Mouse (Mus musculus) midbrain, embryonic 10.5 days (tissue): ENCODE results near the gene Pde4c. TPM values are rescaled to one million over a fixed set of nuclear protein-coding genes. Genes with fewer than 3 reads are reported as not detected.

Source experiments
- DNase-seq: peaks from one replicate; pipeline ENCODE4 v3.0.0-alpha.2; 2017; ENCODE audit warnings: low spot score
- H3K27ac ChIP-seq: fragments of 300-500 bp; sonication (generic); replicated peaks from 2 replicates; pipeline ENCODE4 v1.5.1; 2016; ENCODE audit warnings: mild to moderate bottlenecking
- H3K27me3 ChIP-seq: fragments of 300-500 bp; sonication (generic); 2 replicates; pipeline ENCODE4 v1.6.1; 2016; ENCODE audit warnings: low read depth, mild to moderate bottlenecking; ENCODE audit not compliant: poor library complexity, severe bottlenecking
- H3K36me3 ChIP-seq: fragments of 300-500 bp; sonication (generic); 2 replicates; pipeline ENCODE4 v1.6.1; 2016; ENCODE audit warnings: mild to moderate bottlenecking, moderate library complexity
- H3K4me1 ChIP-seq: fragments of 300-500 bp; sonication (generic); 2 replicates; pipeline ENCODE4 v1.6.1; 2016
- H3K4me3 ChIP-seq: fragments of 300-500 bp; sonication (generic); 2 replicates; pipeline ENCODE4 v1.5.1; 2016; ENCODE audit warnings: mild to moderate bottlenecking, moderate library complexity
- H3K9me3 ChIP-seq: fragments of 300-500 bp; sonication (generic); replicated peaks from 2 replicates; pipeline ENCODE4 v1.6.1; 2016; ENCODE audit warnings: mild to moderate bottlenecking
- WGBS: fragments of 180-500 bp; shearing (Covaris S2); methylation state at CpG from one replicate; pipeline ENCODE4 v1.1.7; 2016; 5-methylcytosine and 5-hydroxymethylcytosine counted together
- polyA plus RNA-seq: library from polyadenylated mRNA; unstranded; fragments of >200 nt; fragmentation: Nextera tagmentation; extraction: Ambion mirVana; gene quantifications from 2 replicates; pipeline ENCODE4 v1.2.1, GENCODE M21; 2016

Pde4c gene
- polyA plus RNA-seq, 1 experiment from 2014 or later = 0.78 TPM

DNA sequence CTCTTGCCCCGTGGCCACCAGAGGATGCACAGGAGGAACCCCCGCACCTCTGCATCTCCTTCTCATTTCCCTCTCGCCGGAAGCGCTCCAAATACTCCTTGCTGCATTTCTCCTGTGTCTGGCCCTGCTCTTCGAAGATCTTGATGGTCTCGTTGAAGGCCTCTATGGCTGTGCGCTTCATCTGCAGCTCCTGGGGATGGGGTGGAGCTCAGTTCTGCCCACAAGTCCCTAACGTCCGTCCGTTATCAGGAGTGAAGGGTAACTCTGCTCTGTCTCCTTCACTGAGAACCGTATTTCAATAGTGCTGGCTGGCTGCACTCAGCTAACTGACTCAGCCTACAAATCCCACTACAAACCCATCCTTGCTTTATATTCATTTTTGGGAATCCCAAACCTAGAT, 46.3 kb downstream of the Pde4c start:
- H3K36me3 ChIP-seq = peaks cover 73% of the 10 kb centered on the region
- no peak overlapping the region for H3K27ac ChIP-seq
- peaks cover 49% of the 10 kb centered on the region for H3K4me1 ChIP-seq
- H3K9me3 ChIP-seq = no peaks in the 10 kb centered on the region
- no peak for DNase-seq
- WGBS = 73% methylated on average over 12 of the region's 12 CpGs
- peaks cover 48% of the 10 kb centered on the region for H3K27me3 ChIP-seq
- H3K4me3 ChIP-seq = no peak overlapping the region

DNA sequence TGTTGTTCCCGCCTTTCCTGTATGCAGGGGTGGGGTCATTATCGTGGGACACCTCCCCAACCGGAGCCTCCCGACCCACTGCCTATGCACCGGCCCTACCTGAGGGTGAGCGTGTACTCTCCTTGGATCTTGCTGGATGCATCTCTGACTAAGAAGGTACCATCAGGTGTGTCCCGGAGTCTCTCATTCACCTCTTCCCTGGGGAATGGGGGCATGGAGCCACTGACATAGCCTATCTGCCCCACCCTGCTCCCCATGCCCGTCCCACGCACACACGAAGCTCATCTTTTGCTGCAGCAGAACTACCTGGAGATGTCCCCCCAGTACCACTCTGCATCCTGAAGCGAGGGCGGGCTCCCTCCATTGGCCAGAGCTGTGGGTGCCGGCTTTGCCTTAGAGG, 47.2 kb downstream of the Pde4c start:
- Histone ChIP-seq H3K4me3 (no peak overlapping the region), H3K27me3 (peaks cover 39% of the 10 kb centered on the region), H3K4me1 (peaks cover 53% of the 10 kb centered on the region), H3K27ac (no peak overlapping the region), H3K36me3 (peaks cover 78% of the 10 kb centered on the region), H3K9me3 (no peaks in the 10 kb centered on the region)
- 95% methylated on average over 13 of the region's 13 CpGs for WGBS
- DNase-seq = no peak

DNA sequence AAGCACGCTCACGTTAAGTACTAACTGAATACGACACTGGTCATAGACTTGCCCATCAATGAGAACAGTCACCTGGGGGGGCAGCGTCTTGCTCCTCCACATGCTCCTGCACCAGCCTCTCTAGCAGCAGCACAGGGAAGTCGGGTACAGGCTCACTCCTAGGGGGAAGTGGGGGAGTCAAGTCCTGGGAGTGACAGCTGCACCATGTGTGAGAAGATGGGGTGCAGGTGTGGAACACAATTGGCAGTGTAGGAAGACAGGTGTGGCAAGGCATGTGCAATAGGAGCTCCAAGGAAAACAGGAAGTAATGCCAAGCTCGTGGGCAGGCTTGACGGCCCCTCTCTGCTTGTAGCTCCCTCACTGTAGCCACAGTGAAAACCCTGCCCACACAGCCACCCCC, 47.7 kb downstream of the Pde4c start:
- Histone ChIP-seq H3K27ac (no peak overlapping the region), H3K36me3 (peaks cover 78% of the 10 kb centered on the region), H3K4me1 (peaks cover 53% of the 10 kb centered on the region), H3K9me3 (no peaks in the 10 kb centered on the region), H3K27me3 (peaks cover 34% of the 10 kb centered on the region), H3K4me3 (no peak overlapping the region)
- no peak for DNase-seq
- 94% methylated on average over 7 of the region's 7 CpGs for WGBS

DNA sequence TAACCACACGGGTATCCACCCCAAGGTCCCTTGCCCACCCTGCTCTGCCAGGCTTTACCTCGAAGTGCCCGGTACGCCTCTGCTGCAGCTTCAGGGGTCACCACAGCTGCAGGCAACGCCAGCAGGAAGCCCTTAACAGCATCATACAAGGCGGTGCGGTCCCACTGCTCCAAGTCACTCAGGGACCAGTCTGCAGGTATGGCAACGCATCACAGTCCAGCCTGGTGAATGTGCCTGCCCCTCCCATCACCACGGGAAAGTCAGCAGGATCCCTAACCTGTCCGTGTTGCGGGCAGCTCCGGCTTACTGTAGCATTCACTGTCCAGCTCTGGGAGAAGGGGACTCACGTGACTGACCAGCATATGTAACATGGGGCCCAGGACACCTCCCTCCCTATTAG, 48.6 kb downstream of the Pde4c start:
- H3K27ac ChIP-seq = no peak overlapping the region
- no peak for DNase-seq
- H3K27me3 ChIP-seq = peaks cover 25% of the 10 kb centered on the region
- 93% methylated on average over 13 of the region's 13 CpGs for WGBS
- no peaks in the 10 kb centered on the region for H3K9me3 ChIP-seq
- H3K4me3 ChIP-seq = no peak overlapping the region
- peaks cover 48% of the 10 kb centered on the region for H3K4me1 ChIP-seq
- peaks cover 78% of the 10 kb centered on the region for H3K36me3 ChIP-seq

DNA sequence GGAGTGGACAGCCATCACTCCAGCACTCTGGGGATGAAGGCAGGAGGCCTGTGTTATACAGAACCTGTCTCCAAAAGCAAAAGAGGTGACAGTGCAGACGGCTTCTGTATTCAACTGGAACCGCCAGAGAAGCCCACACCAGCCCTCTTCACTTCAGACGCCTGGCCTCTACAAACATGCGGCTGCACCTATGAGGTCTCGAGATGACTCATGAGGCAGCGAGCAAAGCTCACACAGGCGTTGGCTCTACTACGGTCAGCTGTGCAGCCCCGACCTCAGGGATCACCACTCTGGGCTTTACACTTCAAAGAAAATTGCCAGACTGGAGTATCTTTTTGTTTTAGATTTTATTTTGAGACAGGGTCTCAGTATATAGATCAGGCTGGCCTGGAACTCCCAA, 49.4 kb downstream of the Pde4c start:
- 91% methylated on average over 9 of the region's 9 CpGs for WGBS
- Histone ChIP-seq H3K4me1 (peaks cover 48% of the 10 kb centered on the region), H3K4me3 (no peak overlapping the region), H3K27me3 (peaks cover 17% of the 10 kb centered on the region), H3K27ac (no peak overlapping the region), H3K36me3 (peaks cover 73% of the 10 kb centered on the region), H3K9me3 (no peaks in the 10 kb centered on the region)
- DNase-seq = no peak

DNA sequence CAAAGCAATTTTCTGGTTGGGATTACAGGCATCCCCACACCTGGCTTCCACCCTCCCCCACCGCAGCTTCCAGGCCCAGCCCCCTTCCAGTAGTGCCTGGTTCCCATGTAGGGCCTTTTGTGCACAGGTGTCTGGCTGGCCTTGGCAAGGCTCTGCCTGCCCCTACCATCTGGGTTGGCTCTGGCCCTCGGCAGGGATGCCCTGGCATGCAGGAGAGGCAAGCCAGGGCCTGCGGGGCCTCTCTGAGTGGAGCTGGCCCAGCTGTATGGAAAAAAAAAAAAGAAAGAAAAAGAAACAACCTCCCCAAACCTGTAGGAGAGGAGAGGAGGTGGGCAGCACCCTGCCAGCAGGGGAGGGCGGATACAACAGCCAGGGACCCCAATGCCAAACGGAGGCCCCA, 49.9 kb downstream of the Pde4c start:
- Histone ChIP-seq H3K27me3 (peaks cover 13% of the 10 kb centered on the region), H3K36me3 (peaks cover 73% of the 10 kb centered on the region), H3K27ac (no peak overlapping the region), H3K4me1 (peaks cover 53% of the 10 kb centered on the region), H3K4me3 (no peak overlapping the region), H3K9me3 (no peaks in the 10 kb centered on the region)
- WGBS = 89% methylated on average over 5 of the region's 5 CpGs
- no peak for DNase-seq

DNA sequence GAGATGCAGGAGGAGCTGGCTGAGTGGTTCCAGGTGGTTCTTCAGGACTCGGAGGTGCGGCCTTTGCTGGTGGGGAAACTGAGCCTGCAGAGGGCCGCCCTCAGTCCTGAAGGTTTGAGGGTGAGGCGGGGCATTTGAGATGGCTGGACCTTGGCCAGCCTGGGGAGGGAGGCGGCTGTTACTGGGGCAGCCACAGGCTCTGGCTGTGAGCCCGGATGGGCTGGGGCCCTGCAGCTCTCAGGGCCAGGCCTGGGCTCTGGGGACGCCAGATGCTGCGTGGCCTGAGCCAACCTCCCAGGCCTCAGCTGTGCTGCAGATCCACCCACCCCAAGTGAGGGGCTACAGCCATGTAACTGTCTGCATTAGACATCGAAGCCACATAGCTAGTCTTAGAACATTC, 50.3 kb downstream of the Pde4c start:
- no peak for DNase-seq
- Histone ChIP-seq H3K36me3 (peaks cover 73% of the 10 kb centered on the region), H3K4me1 (peaks cover 56% of the 10 kb centered on the region), H3K9me3 (no peaks in the 10 kb centered on the region), H3K27ac (no peak overlapping the region; the same call in 1 of the 2 replicates), H3K4me3 (no peak overlapping the region), H3K27me3 (peaks cover 13% of the 10 kb centered on the region)
- WGBS = 88% methylated on average over 9 of the region's 9 CpGs

DNA sequence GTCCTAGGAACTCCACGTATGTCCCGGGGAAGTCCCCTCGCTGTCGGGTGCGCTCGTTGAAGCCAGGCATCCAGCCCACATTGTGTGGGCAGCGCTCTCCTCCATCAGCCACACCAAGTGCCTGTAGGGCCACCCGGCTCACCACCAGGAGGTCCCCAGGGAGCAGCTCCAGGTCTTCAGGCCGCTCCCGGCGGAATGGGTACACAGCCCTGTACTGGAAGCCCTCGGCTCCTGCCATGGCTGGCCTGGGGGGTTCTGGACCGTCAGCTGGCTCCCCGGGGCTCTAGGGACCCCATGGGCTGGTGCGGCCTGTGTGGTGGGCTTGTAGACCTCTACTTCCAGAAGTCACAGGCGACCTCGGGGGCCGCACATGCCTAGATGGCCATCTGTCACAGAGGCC, 51.2 kb downstream of the Pde4c start:
- H3K36me3 ChIP-seq = peaks cover 75% of the 10 kb centered on the region
- 0 out of 2 replicates have a peak overlapping the region, but pooled peaks have one; percentile 23 for H3K27ac ChIP-seq
- peaks cover 13% of the 10 kb centered on the region for H3K27me3 ChIP-seq
- H3K4me3 ChIP-seq = peak overlapping the region; percentile 87; the same call in 1 of the 2 replicates
- WGBS = 95% methylated on average over 18 of the region's 18 CpGs
- no peaks in the 10 kb centered on the region for H3K9me3 ChIP-seq
- no peak for DNase-seq
- peaks cover 52% of the 10 kb centered on the region for H3K4me1 ChIP-seq

DNA sequence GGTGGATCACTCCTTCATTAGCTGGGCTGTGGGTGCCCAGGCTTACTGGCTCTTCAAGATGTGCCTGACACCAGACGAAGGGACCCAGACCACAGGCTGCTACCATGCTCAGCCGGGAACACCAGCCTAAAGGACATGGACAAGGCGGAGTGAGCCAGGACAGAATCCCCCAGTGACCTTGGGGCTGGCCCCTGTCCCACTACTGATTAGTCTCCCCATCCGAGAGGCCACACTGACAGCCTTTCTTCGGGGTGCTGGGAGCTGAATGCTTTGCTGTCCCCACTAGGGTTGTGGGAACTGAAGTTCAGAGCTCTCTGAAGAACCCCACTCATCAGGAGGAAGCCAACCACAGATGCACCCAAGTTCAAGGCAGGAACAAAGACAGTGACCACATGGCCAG, 51.7 kb downstream of the Pde4c start:
- WGBS = 96% methylated on average over 5 of the region's 5 CpGs
- Histone ChIP-seq H3K4me1 (peaks cover 51% of the 10 kb centered on the region), H3K27me3 (peaks cover 11% of the 10 kb centered on the region), H3K27ac (peak overlapping the region; percentile 95), H3K36me3 (peaks cover 75% of the 10 kb centered on the region), H3K4me3 (peak overlapping the region; percentile 87), H3K9me3 (no peaks in the 10 kb centered on the region)
- no peak for DNase-seq

DNA sequence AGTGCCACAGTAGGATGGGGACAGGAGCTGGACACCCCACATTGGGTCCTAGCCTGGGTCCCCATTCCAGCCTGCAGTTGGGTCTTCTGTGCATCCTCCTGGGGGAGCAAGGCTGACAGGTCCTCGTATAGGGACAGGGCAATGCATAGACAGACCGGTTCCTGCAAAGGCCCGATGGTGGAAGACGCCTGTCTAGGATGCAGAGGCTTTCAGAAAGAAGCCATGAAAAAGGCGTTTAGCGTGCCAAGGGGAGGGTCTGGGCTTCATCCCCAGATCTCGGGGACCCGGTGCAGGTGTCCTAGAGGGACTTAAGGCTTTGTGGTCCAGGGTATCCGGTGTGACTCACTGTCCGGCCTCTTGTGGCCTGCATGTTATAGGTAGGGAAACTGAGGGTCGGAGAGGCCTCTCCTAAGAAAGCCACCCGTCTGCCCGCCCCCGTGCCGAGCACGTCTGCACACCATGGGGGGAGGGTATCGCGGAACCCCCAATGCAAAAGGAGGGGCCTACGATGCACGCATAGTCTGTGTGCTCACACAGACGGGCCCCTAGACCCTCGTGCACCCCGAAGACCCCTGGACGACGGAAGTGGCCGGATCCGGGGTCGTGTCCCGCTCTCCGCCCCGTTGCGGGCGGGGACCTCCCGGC, 52.5 kb downstream of the Pde4c start:
- H3K4me1 ChIP-seq = peaks cover 51% of the 10 kb centered on the region
- peak overlapping the region; percentile 95 for H3K27ac ChIP-seq
- H3K9me3 ChIP-seq = no peaks in the 10 kb centered on the region
- H3K36me3 ChIP-seq = peaks cover 75% of the 10 kb centered on the region
- DNase-seq = peak; percentile 27
- peaks cover 4% of the 10 kb centered on the region; the same call in 1 of the 2 replicates for H3K27me3 ChIP-seq
- H3K4me3 ChIP-seq = peak overlapping the region; percentile 87
- 3% methylated on average over 34 of the region's 34 CpGs for WGBS

DNA sequence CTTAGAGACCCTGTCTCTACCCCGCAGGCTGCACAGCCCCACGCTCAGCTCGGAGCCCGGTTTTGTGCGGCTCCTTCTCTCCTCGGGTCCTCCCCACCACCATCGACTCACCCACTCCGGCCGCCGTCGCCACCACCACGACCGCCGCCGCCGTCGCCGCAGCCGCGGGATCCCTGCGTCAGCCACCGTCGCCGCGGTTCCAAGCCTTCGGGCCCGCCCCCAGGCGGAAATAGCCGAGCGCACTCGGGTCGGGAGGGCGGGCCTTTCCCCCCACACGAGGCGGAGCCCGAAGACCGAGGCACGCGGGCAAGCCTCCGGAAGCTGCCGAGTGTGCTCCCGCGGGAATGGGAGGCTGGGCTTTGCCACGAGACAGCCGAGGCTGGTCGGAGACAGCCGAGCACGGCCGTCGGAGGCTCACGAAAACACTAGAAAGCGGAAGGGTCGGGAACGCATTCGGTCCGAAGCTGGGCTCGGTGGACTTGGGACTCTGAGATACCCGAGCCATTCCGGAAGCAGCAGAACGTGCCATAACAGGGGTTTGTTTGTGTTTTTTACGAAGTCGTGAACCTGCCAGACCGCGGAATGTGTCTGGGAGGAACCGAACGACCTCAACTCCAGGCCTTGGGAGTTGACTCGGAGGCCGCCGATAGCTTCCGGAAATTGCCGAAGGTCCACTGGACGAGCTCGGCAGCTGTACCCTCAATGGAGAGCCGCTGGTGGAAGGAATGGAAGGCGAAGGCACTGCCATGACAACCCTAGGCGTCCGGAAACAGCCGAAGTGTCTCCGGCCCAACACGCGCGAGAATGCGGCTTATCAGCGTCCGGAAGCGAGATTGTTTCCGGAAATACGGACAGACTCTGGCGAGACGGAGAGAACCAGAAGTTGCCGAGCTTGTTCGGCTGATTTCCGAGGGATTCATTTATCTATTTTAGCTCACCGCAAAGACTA, 53.2 kb downstream of the Pde4c start, which contains the start of gene Pik3r2:
Gene Pik3r2, minus strand, starts transcription at position 218 of the 949 bp plus-strand sequence.
- H3K36me3 ChIP-seq = peaks cover 75% of the 10 kb centered on the region
- no peaks in the 10 kb centered on the region for H3K9me3 ChIP-seq
- H3K27ac ChIP-seq = peak within 1 kb of the TSS; percentile 95
- WGBS = under 1% methylated on average over 94 of the region's 94 CpGs
- peaks cover 51% of the 10 kb centered on the region for H3K4me1 ChIP-seq
- peak; percentile 98 for DNase-seq
- peak within 1 kb of the TSS; percentile 87 for H3K4me3 ChIP-seq
- no peaks in the 10 kb centered on the region; the same call in 1 of the 2 replicates for H3K27me3 ChIP-seq

DNA sequence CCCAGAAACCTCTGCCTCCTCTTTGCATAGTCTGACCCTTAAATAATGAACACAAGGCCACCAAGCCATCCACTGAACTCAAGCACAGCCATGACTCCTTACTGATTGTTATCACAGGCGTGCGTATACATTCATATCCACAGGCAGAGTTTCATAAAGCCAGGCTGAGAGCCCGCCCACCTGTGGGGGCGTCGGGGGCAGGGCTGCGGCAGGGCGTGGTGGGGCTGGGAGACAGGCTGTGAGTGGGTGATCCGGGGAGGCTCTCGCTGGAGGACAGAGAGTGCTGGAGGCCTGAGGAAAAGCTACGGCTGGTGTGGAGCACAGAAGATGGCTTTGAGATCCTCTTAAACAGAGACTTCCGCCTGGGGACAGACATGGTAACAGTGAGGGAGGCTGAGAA, 56.6 kb downstream of the Pde4c start:
- Histone ChIP-seq H3K4me3 (no peak overlapping the region), H3K4me1 (peaks cover 28% of the 10 kb centered on the region), H3K27ac (no peak overlapping the region), H3K9me3 (no peaks in the 10 kb centered on the region), H3K27me3 (no peaks in the 10 kb centered on the region), H3K36me3 (peaks cover 73% of the 10 kb centered on the region)
- DNase-seq = no peak
- WGBS = 79% methylated on average over 11 of the region's 11 CpGs
